Mouse (Mus musculus): ENCODE results near the gene Fhl2.

Gene Fhl2

GRCm38 (mm10) chr1:43108729-43109128, 88.1 kb downstream of the Fhl2 start:
- no peak for DNase-seq (ENCODE audit: low read depth)

- peak; percentile 90 for DNase-seq (ENCODE audit: low read depth)
Measured at GRCm38 (mm10) chr1:43098031-43098984, 98.5 kb downstream of the Fhl2 start, which contains the start of the genes Tgfbrap1 and AI597479. Gene Tgfbrap1, minus strand, starts transcription at chr1:43098637. Gene AI597479, plus strand, starts transcription at chr1:43098710.

- no peak for DNase-seq (ENCODE audit: low read depth)
Measured at GRCm38 (mm10) chr1:43094206-43094605, 102.6 kb downstream of the Fhl2 start.

- DNase-seq (ENCODE audit: low read depth), result peak; percentile 56
Measured at GRCm38 (mm10) chr1:43092056-43093015, 104.4 kb downstream of the Fhl2 start.

- DNase-seq (ENCODE audit: low read depth), result peak; percentile 64
Measured at GRCm38 (mm10) chr1:43091306-43092055, 105.3 kb downstream of the Fhl2 start.

GRCm38 (mm10) chr1:43090418-43090817, 106.4 kb downstream of the Fhl2 start:
- no peak for DNase-seq (ENCODE audit: low read depth)

GRCm38 (mm10) chr1:43082946-43083345, 113.8 kb downstream of the Fhl2 start:
- DNase-seq (ENCODE audit: low read depth), result no peak

GRCm38 (mm10) chr1:43078124-43078523, 118.7 kb downstream of the Fhl2 start:
- DNase-seq (ENCODE audit: low read depth), result no peak

GRCm38 (mm10) chr1:43074791-43075190, 122.0 kb downstream of the Fhl2 start:
- DNase-seq (ENCODE audit: low read depth), result no peak

Data from 416B (cell line).